Mouse (Mus musculus): ENCODE data around the gene Alpi.

The Alpi gene

DNA sequence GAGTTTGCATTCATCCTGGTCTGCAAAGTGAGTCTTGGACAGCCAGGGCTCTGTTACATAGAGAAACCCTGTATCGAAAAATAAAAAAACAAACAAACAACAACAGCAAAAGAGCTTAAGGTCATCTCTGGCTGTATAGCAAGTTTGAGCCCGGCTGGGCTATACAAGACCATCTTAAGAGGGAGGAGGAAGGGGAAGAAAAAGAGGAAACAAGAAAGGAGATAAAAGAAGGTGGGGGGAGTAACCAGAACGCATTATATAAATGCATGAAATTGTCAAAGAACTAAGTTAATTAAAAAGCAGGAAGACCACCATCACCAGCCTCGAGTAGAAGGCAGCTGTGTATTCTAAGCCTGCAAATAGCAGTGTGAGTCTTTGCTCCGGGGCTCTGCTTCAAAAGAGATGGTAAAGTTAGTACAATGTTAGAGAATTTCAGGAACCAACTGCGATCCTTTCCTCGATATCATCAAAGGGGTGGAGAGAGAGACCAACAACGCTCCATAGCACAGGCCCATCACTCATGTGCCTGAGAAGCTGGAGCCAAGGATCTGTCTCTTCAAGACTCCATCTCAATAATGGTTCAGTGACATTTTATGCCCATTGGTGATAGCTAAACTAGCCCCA lies 42.3 kb downstream of the Alpi start:
- no peak for DNase-seq (ENCODE audit: low spot score in 2 of 2)

DNA sequence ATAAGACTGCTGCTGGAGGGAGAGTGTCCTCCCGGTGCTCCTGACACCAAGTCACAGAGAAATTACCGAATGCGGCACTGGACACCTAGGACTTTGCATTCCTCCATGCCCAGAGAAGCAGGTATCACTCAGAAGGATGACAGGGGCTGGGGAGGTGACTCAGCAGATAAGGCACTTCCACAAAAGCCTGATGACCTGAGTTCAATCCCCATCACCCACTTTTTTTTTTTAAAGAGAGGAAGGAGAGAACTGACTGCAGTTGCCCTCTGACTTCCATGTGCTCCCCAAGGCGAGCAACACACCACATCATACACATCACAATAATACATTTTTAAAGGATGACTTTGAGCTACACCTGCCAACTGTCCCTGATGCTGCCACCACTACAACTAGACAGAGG lies 44.3 kb downstream of the Alpi start:
- DNase-seq (ENCODE audit: low spot score in 2 of 2) = no peak

- no peak for DNase-seq (ENCODE audit: low spot score in 2 of 2)
Measured at GRCm38 (mm10) chr1:87051369-87051768, 50.0 kb downstream of the Alpi start.

GRCm38 (mm10) chr1:87050700-87051099 lies 50.7 kb downstream of the Alpi start:
- no peak for DNase-seq (ENCODE audit: low spot score in 2 of 2)

DNA sequence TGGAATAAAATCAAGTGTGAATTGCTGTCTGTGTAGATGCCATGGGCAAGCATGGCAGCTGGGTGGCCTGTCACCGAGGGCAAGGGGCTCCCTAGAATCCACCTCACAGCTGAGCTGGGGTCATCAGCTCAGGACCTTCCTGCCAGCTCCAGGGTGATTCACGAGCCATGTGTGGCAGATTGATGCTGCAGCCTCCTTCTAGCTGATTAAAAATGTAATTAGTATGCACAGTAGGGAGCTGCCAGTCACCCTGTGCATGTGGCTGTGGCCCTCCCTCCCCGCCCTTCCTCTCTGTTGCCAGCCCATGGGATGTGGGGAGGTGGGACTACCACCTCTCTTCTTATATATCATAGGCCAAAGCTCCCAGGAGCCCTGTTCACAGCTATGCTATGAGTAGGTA lies 51.3 kb downstream of the Alpi start:
- no peak for DNase-seq (ENCODE audit: low spot score in 2 of 2)
